Mouse (Mus musculus): ENCODE measurements around the gene Myom3.
A peak's percentile ranks its signal among the peaks of the same experiment; 100 is the strongest.

Myom3 gene

GRCm38 (mm10) chr4:135855536-135856222 lies 96.2 kb downstream of the Myom3 start, which contains the start of gene Srsf10:
TSS of gene Srsf10 (plus strand) at chr4:135855747.
- DNase-seq (ENCODE audit: low spot score in 2 of 2): peak; percentile 93 to 94

GRCm38 (mm10) chr4:135856223-135857091 lies 96.9 kb downstream of the Myom3 start:
- DNase-seq (ENCODE audit: low spot score in 2 of 2): peak; percentile 60 to 65

- no peak for DNase-seq (ENCODE audit: low spot score in 2 of 2)
These were observed 98.2 kb downstream of the Myom3 start for GRCm38 (mm10) chr4:135857597-135858186.

Measured in frontal cortex, postnatal 10 days (tissue).